Mouse (Mus musculus): ENCODE data around the gene Nfix.

GRCm38 (mm10) chr8:84739401-84739742 lies 60.8 kb downstream of the Nfix start:
- no peak for TF ChIP-seq POLR2A (IDR thresholded peaks at IDR 0.05; ENCODE audit: borderline replicate concordance, insufficient read depth, low read length)
- TF ChIP-seq CTCF (IDR thresholded peaks at IDR 0.05; ENCODE audit: borderline replicate concordance, insufficient read depth, low read depth, low read length) = no peak

All from cerebellum, adult 2 months (tissue).